Mouse (Mus musculus) stomach, postnatal 0 days (tissue): ENCODE measurements around the gene Clca4a.

Experiments used
- CTCF ChIP-seq: IDR thresholded peaks from 2 replicates; pipeline ENCODE4 v1.5.1; 2016; ENCODE audit warnings: antibody characterized with exemption, low read depth, mild to moderate bottlenecking, moderate library complexity
- EP300 ChIP-seq: optimal IDR thresholded peaks from 2 replicates; pipeline ENCODE3; 2016; ENCODE audit warnings: antibody characterized with exemption

GRCm38 (mm10) chr3:144933011-144933491, 41.8 kb downstream of the Clca4a start:
- TF ChIP-seq EP300 (no peak), CTCF (no peak)
